Mouse (Mus musculus): Measurements from ENCODE around the gene Habp4.

Habp4 gene

DNA sequence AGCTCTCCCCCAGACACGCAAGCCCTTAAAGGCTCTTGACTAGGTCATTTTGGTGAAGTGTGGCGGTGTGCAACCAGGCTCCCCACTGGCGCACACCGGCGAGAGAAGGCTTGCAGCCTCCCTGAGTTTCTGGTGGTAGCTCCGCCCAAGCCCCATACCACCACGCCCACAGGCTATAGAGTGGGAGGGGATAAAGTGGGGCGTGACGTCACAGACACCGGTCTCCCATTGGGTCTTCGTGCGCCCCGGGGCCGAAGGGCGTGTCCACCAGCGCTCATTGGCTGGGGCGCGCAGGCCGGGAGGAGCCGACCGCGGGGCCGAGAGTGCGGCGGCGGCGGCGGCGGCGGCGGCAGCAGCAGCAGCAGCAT is at the start of gene Habp4:
Gene Habp4 (plus strand): TSS at position 277 of the 368 bp plus-strand sequence.
- DNase-seq (ENCODE audit: low read depth, low spot score) = peak; percentile 99
- Histone ChIP-seq H3K27me3 (ENCODE audit: control insufficient read depth, insufficient read depth, low read length, poor library complexity, severe bottlenecking) (no peaks in the 10 kb centered on the region), H3K36me3 (ENCODE audit: control insufficient read depth, insufficient read depth, low read length, poor library complexity, severe bottlenecking) (no peaks in the 10 kb centered on the region)

DNA sequence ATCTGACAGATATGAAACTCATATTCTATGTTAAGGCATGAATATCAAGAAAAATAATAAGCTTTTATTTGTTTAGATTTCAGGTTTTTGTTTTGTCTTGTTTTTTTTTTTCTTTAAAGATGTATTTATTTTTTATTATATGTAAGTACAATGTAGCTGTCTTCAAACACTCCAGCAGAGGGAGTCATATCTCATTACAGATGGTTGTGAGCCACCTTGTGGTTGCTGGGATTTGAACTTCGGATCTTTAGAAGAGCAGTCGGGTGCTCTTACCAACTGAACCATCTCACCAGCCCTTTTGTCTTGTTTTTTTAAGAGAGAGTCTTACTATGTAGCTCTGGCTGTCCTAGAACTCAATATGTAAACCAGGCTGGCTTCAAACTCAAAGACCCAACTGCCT is 44.2 kb upstream of the Habp4 start:
- peak; percentile 46 for DNase-seq (ENCODE audit: low read depth, low spot score)
- H3K36me3 ChIP-seq (ENCODE audit: control insufficient read depth, insufficient read depth, low read length, poor library complexity, severe bottlenecking) = no peaks in the 10 kb centered on the region

DNA sequence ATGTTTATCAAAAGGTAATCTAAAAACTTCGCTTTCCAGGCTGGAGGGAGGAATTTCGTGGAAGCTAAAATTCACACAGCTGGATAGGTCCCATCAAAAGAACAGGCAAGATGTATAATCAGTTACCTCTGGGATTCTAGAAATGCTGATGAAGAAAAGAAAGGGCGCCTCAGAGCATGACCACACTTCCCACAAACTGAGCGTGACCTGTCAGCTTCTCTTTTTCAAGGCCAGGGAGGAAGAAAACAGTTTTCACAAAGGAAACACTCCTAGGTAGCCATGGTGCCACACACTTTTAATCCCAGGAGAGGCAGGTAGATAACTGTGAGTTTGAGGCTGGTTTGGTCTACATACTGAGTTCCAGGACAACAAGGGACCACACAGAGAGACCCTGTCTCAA is 40.9 kb upstream of the Habp4 start:
- Histone ChIP-seq H3K36me3 (ENCODE audit: control insufficient read depth, insufficient read depth, low read length, poor library complexity, severe bottlenecking) (no peaks in the 10 kb centered on the region), H3K27me3 (ENCODE audit: control insufficient read depth, insufficient read depth, low read length, poor library complexity, severe bottlenecking) (no peaks in the 10 kb centered on the region)
- peak; percentile 34 for DNase-seq (ENCODE audit: low read depth, low spot score)

More for the DNA sequence above, 44.2 kb upstream of the Habp4 start:
- H3K27me3 ChIP-seq (ENCODE audit: control insufficient read depth, insufficient read depth, low read length, poor library complexity, severe bottlenecking) = no peaks in the 10 kb centered on the region

GRCm38 (mm10) chr13:64123491-64124188 is 38.0 kb upstream of the Habp4 start:
- DNase-seq (ENCODE audit: low read depth, low spot score) = no peak
- H3K36me3 ChIP-seq (ENCODE audit: control insufficient read depth, insufficient read depth, low read length, poor library complexity, severe bottlenecking) = no peaks in the 10 kb centered on the region

GRCm38 (mm10) chr13:64124886-64125285 is 36.7 kb upstream of the Habp4 start:
- no peaks in the 10 kb centered on the region; the same call in 1 of the 2 replicates for H3K27me3 ChIP-seq (ENCODE audit: control insufficient read depth, insufficient read depth, low read length, poor library complexity, severe bottlenecking)
- DNase-seq (ENCODE audit: low read depth, low spot score) = no peak
- no peaks in the 10 kb centered on the region for H3K36me3 ChIP-seq (ENCODE audit: control insufficient read depth, insufficient read depth, low read length, poor library complexity, severe bottlenecking)

More at GRCm38 (mm10) chr13:64123491-64124188, 38.0 kb upstream of the Habp4 start:
- H3K27me3 ChIP-seq (ENCODE audit: control insufficient read depth, insufficient read depth, low read length, poor library complexity, severe bottlenecking) = no peaks in the 10 kb centered on the region

- no peaks in the 10 kb centered on the region for H3K36me3 ChIP-seq (ENCODE audit: control insufficient read depth, insufficient read depth, low read length, poor library complexity, severe bottlenecking)
- H3K27me3 ChIP-seq (ENCODE audit: control insufficient read depth, insufficient read depth, low read length, poor library complexity, severe bottlenecking) = no peaks in the 10 kb centered on the region; the same call in 1 of the 2 replicates
- DNase-seq (ENCODE audit: low read depth, low spot score) = no peak
Measured at GRCm38 (mm10) chr13:64126316-64126715, 35.3 kb upstream of the Habp4 start.

DNA sequence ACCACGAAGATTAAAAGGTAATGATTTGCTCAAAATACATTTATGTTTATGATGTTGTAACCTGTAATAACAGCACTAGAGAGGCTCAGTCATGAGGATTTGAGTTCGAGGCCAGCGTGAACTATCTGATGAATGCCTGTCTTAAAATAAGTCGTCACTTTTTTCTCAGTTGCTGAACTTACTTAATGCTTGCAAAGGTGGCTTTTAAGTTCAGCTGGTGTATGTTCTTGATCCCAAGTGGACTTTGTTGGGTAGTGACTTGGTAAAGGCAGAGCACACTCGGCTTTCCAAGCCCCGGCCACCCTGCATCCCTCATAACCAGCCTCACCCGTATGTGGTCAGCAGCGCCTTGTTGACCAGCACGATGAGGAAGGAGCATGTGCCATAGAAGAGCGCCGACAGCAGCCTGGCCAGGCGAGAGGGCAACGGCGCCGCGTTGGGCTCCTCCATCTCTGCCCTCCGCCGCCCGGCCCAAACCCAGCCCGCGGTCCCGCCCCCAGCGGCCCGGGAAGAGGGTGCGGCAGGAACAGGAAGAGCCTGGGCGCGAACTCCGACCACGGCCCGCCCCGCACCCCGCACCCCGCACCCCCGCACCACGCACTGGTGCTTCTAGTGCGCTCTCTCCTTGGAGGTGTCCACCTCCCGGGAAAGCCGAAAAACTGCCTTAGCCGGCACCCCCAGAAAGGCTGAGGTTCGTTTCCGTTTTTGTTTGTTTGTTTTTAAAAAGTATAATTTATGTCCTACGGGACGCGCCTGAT is 32.6 kb upstream of the Habp4 start, which contains the start of gene Slc35d2:
Gene Slc35d2 (minus strand): TSS at position 511 of the 758 bp plus-strand sequence.
- DNase-seq (ENCODE audit: low read depth, low spot score) = peak; percentile 59
- H3K36me3 ChIP-seq (ENCODE audit: control insufficient read depth, insufficient read depth, low read length, poor library complexity, severe bottlenecking) = no peaks in the 10 kb centered on the region
- no peaks in the 10 kb centered on the region; the same call in 1 of the 2 replicates for H3K27me3 ChIP-seq (ENCODE audit: control insufficient read depth, insufficient read depth, low read length, poor library complexity, severe bottlenecking)

GRCm38 (mm10) chr13:64129616-64130375 is 31.8 kb upstream of the Habp4 start:
- H3K27me3 ChIP-seq (ENCODE audit: control insufficient read depth, insufficient read depth, low read length, poor library complexity, severe bottlenecking) = no peaks in the 10 kb centered on the region; the same call in 1 of the 2 replicates
- 0 out of 2 replicates have a peak, but pooled peaks cover 2% of the 10 kb centered on the region for H3K36me3 ChIP-seq (ENCODE audit: control insufficient read depth, insufficient read depth, low read length, poor library complexity, severe bottlenecking)
- DNase-seq (ENCODE audit: low read depth, low spot score) = peak; percentile 69

DNA sequence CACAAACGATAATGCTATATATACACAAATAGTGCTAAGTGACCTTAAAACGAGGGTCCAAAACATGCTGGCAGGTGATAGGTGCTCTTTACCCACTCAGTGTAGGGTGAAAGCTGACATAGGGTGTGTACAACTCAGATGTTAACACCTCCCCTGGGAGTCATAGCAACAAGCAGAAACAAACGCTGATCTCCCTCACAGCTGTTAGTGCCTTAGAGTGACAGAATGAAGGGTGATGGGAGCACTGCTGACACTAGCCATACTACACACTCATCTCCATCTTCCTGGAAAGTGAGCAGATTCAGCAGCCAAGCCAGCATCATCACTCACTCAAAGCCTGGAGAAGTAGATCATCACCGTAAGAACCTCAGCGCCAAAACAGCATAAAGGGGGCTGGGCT is 11.5 kb upstream of the Habp4 start:
- DNase-seq (ENCODE audit: low read depth, low spot score) = no peak
- Histone ChIP-seq H3K27me3 (ENCODE audit: control insufficient read depth, insufficient read depth, low read length, poor library complexity, severe bottlenecking) (no peaks in the 10 kb centered on the region), H3K36me3 (ENCODE audit: control insufficient read depth, insufficient read depth, low read length, poor library complexity, severe bottlenecking) (no peaks in the 10 kb centered on the region)

GRCm38 (mm10) chr13:64152241-64152669 is 9.4 kb upstream of the Habp4 start:
- no peaks in the 10 kb centered on the region for H3K27me3 ChIP-seq (ENCODE audit: control insufficient read depth, insufficient read depth, low read length, poor library complexity, severe bottlenecking)
- DNase-seq (ENCODE audit: low read depth, low spot score) = peak; percentile 87
- no peaks in the 10 kb centered on the region for H3K36me3 ChIP-seq (ENCODE audit: control insufficient read depth, insufficient read depth, low read length, poor library complexity, severe bottlenecking)

- no peak for DNase-seq (ENCODE audit: low read depth, low spot score)
- Histone ChIP-seq H3K36me3 (ENCODE audit: control insufficient read depth, insufficient read depth, low read length, poor library complexity, severe bottlenecking) (no peaks in the 10 kb centered on the region), H3K27me3 (ENCODE audit: control insufficient read depth, insufficient read depth, low read length, poor library complexity, severe bottlenecking) (no peaks in the 10 kb centered on the region)
Measured at GRCm38 (mm10) chr13:64152671-64153082, 8.9 kb upstream of the Habp4 start.

- no peaks in the 10 kb centered on the region for H3K36me3 ChIP-seq (ENCODE audit: control insufficient read depth, insufficient read depth, low read length, poor library complexity, severe bottlenecking)
- H3K27me3 ChIP-seq (ENCODE audit: control insufficient read depth, insufficient read depth, low read length, poor library complexity, severe bottlenecking) = no peaks in the 10 kb centered on the region
- peak; percentile 99 for DNase-seq (ENCODE audit: low read depth, low spot score)
Measured at GRCm38 (mm10) chr13:64153083-64153682, 8.4 kb upstream of the Habp4 start, which contains the start of gene Zfp367. Zfp367 (minus strand) TSS chr13:64153202.

DNA sequence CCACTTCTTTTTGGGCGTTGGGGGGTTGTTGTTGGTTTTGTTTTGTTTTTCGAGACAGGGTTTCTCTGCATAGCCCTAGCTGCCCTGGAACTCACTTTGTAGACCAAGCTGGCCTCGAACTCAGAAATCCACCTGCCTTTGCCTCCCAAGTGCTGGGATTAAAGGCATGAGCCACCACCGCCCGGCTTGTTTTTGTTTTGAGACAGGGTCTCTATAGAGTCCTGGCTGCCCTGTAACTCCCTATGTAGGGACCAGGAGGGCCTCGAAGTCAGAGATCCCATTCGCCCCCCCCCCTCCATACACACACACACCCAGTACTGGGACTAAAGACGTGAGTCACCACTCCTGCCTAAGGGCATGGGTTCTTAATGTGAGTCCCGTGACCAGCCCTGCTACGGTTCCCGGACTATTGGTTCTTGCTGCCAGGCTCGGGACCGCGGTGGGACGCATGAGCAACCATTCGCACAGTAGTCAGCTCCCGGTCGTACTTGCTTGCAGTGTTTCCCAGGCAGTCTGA is 7.8 kb upstream of the Habp4 start:
- H3K36me3 ChIP-seq (ENCODE audit: control insufficient read depth, insufficient read depth, low read length, poor library complexity, severe bottlenecking) = no peaks in the 10 kb centered on the region
- H3K27me3 ChIP-seq (ENCODE audit: control insufficient read depth, insufficient read depth, low read length, poor library complexity, severe bottlenecking) = no peaks in the 10 kb centered on the region
- DNase-seq (ENCODE audit: low read depth, low spot score) = peak; percentile 79

DNA sequence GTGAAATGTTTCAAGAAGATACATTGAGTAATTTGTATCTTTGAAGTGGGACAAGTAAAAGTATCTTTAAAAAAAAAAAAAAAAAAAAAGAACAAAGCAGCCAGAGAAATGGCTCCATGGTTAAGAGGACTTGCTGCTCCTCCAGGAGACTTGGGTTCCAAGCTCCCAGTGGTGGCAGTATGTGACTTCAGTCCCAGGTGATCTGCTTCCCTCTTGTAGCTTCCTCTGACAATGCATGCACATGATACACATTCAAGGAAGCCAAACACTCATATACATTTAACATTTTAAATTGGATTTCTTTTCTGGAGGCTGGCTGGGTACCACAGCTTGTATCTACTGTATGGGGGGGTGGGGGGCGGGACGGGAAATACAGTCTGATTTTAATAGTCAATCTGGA is 7.0 kb upstream of the Habp4 start:
- DNase-seq (ENCODE audit: low read depth, low spot score) = no peak
- Histone ChIP-seq H3K36me3 (ENCODE audit: control insufficient read depth, insufficient read depth, low read length, poor library complexity, severe bottlenecking) (no peaks in the 10 kb centered on the region), H3K27me3 (ENCODE audit: control insufficient read depth, insufficient read depth, low read length, poor library complexity, severe bottlenecking) (no peaks in the 10 kb centered on the region)

Data from splenic B cell, adult 2 months (primary cell).